Mouse (Mus musculus) midbrain, embryonic 11.5 days (tissue): ENCODE results near the gene Slco3a1. TPM values are rescaled to one million over a fixed set of nuclear protein-coding genes. Genes with fewer than 3 reads are reported as not detected.
A peak's percentile ranks its signal among the peaks of the same experiment; 100 is the strongest.

Source experiments
- ATAC-seq: fragments of 200-750 bp; cut with Nextera tagmentation; 2 replicates; pipeline ENCODE4 v1.8.0; 2017; ENCODE audit warnings: moderate TSS enrichment, moderate library complexity; ENCODE audit not compliant: low FRiP score
- DNase-seq: peaks from one replicate; pipeline ENCODE4 v3.0.0; 2015; ENCODE audit warnings: low spot score; ENCODE audit errors: missing footprints
- H3K27ac ChIP-seq: fragments of 300-500 bp; sonication (generic); 2 replicates; pipeline ENCODE4 v1.5.1; 2014; ENCODE audit warnings: low read depth, low read length
- H3K27me3 ChIP-seq: fragments of 300-500 bp; sonication (generic); 2 replicates; pipeline ENCODE4 v1.6.1; 2014; ENCODE audit warnings: mild to moderate bottlenecking, low read length, moderate library complexity, mixed read lengths; ENCODE audit not compliant: control insufficient read depth, insufficient read depth
- H3K36me3 ChIP-seq: fragments of 300-500 bp; sonication (generic); 2 replicates; pipeline ENCODE4 v1.6.1; 2014; ENCODE audit warnings: mild to moderate bottlenecking, low read length, moderate library complexity, mixed read lengths; ENCODE audit not compliant: control insufficient read depth, insufficient read depth
- H3K4me1 ChIP-seq: fragments of 300-500 bp; sonication (generic); 2 replicates; pipeline ENCODE4 v1.6.1; 2014; ENCODE audit warnings: low read length; ENCODE audit not compliant: control insufficient read depth, insufficient read depth
- H3K4me2 ChIP-seq: fragments of 300-500 bp; sonication (generic); 2 replicates; pipeline ENCODE4 v1.6.1; 2014; ENCODE audit warnings: mild to moderate bottlenecking, moderate library complexity
- H3K4me3 ChIP-seq: fragments of 300-500 bp; sonication (generic); 2 replicates; pipeline ENCODE4 v1.5.1; 2014; ENCODE audit warnings: low read depth, low read length
- H3K9ac ChIP-seq: fragments of 300-500 bp; sonication (generic); 2 replicates; pipeline ENCODE4 v1.6.1; 2014; ENCODE audit warnings: low read length
- H3K9me3 ChIP-seq: fragments of 300-500 bp; sonication (generic); 2 replicates; pipeline ENCODE4 v1.6.1; 2016; ENCODE audit warnings: low read length; ENCODE audit not compliant: control insufficient read depth
- WGBS: fragments of 180-500 bp; shearing (Covaris S2); extraction: QIAGEN DNeasy Blood & Tissue Kit; methylation state at CpG from one replicate; pipeline ENCODE4 v1.1.7; 2014; 5-methylcytosine and 5-hydroxymethylcytosine counted together
- polyA plus RNA-seq: library from polyadenylated mRNA; unstranded; fragments of >200 nt; fragmentation: Nextera tagmentation; extraction: Ambion mirVana; gene quantifications from 2 replicates; pipeline ENCODE4 v1.2.1, GENCODE M21; 2014

The Slco3a1 gene
- polyA plus RNA-seq, 1 experiment from 2014 or later = 7.8 TPM

- H3K9me3 ChIP-seq = no peaks in the 10 kb centered on the region
- H3K27ac ChIP-seq = no peak overlapping the region
- 0 out of 2 replicates have a peak, but pooled peaks cover 3% of the 10 kb centered on the region for H3K4me1 ChIP-seq
- H3K36me3 ChIP-seq = no peaks in the 10 kb centered on the region
- H3K4me2 ChIP-seq = no peak overlapping the region
- H3K27me3 ChIP-seq = no peaks in the 10 kb centered on the region
- ATAC-seq (peak; percentile 38; the same call in 1 of the 2 replicates), DNase-seq (peak; percentile 85)
- peak overlapping the region; percentile 51 for H3K9ac ChIP-seq
- no peak overlapping the region for H3K4me3 ChIP-seq
- WGBS = 77% methylated on average over 13 of the region's 13 CpGs
Measured at GRCm38 (mm10) chr7:74353707-74354468, 200.7 kb downstream of the Slco3a1 start.

GRCm38 (mm10) chr7:74353240-74353639, 201.3 kb downstream of the Slco3a1 start:
- Histone ChIP-seq H3K36me3 (no peaks in the 10 kb centered on the region), H3K9me3 (no peaks in the 10 kb centered on the region), H3K27me3 (no peaks in the 10 kb centered on the region), H3K4me3 (no peak overlapping the region), H3K4me2 (no peak overlapping the region), H3K27ac (no peak overlapping the region), H3K4me1 (0 out of 2 replicates have a peak, but pooled peaks cover 3% of the 10 kb centered on the region), H3K9ac (no peak overlapping the region)
- DNase-seq (peak; percentile 73), ATAC-seq (no peak)
- 89% methylated on average over 7 of the region's 7 CpGs for WGBS

- no peak for ATAC-seq
- H3K4me1 ChIP-seq = no peaks in the 10 kb centered on the region
- no peaks in the 10 kb centered on the region for H3K36me3 ChIP-seq
- H3K27ac ChIP-seq = no peak overlapping the region
- WGBS = 88% methylated on average over 7 of the region's 7 CpGs
- H3K9ac ChIP-seq = no peak overlapping the region
- no peak overlapping the region for H3K4me2 ChIP-seq
- H3K27me3 ChIP-seq = no peaks in the 10 kb centered on the region
- DNase-seq = peak; percentile 69
- H3K4me3 ChIP-seq = no peak overlapping the region
- H3K9me3 ChIP-seq = no peaks in the 10 kb centered on the region
Measured at GRCm38 (mm10) chr7:74348318-74348890, 206.2 kb downstream of the Slco3a1 start.

GRCm38 (mm10) chr7:74347026-74347425, 207.6 kb downstream of the Slco3a1 start:
- H3K9ac ChIP-seq = no peak overlapping the region
- 90% methylated on average over 9 of the region's 9 CpGs for WGBS

GRCm38 (mm10) chr7:74346451-74346850, 208.1 kb downstream of the Slco3a1 start:
- Histone ChIP-seq H3K4me1 (no peaks in the 10 kb centered on the region), H3K27me3 (no peaks in the 10 kb centered on the region), H3K36me3 (no peaks in the 10 kb centered on the region), H3K4me3 (no peak overlapping the region), H3K4me2 (no peak overlapping the region), H3K9me3 (no peaks in the 10 kb centered on the region), H3K27ac (no peak overlapping the region), H3K9ac (no peak overlapping the region)
- ATAC-seq (0 out of 2 replicates have a peak, but pooled peaks have one; percentile 7), DNase-seq (peak; percentile 17)
- WGBS = 79% methylated on average over 3 of the region's 3 CpGs

More at GRCm38 (mm10) chr7:74347026-74347425, 207.6 kb downstream of the Slco3a1 start:
- no peak for DNase-seq
- no peak overlapping the region for H3K4me3 ChIP-seq
- no peaks in the 10 kb centered on the region for H3K36me3 ChIP-seq
- H3K27me3 ChIP-seq = no peaks in the 10 kb centered on the region
- ATAC-seq = no peak
- H3K27ac ChIP-seq = no peak overlapping the region
- no peak overlapping the region for H3K4me2 ChIP-seq
- no peaks in the 10 kb centered on the region for H3K4me1 ChIP-seq
- no peaks in the 10 kb centered on the region for H3K9me3 ChIP-seq

- H3K9ac ChIP-seq = no peak overlapping the region
- DNase-seq = peak; percentile 73
- H3K27me3 ChIP-seq = no peaks in the 10 kb centered on the region
- no peaks in the 10 kb centered on the region for H3K4me1 ChIP-seq
- no peak overlapping the region for H3K4me2 ChIP-seq
- H3K9me3 ChIP-seq = no peaks in the 10 kb centered on the region
- 56% methylated on average over 4 of the region's 4 CpGs for WGBS
- no peak for ATAC-seq
- no peak overlapping the region for H3K4me3 ChIP-seq
- H3K27ac ChIP-seq = no peak overlapping the region
- H3K36me3 ChIP-seq = no peaks in the 10 kb centered on the region
Measured at GRCm38 (mm10) chr7:74341149-74341805, 213.3 kb downstream of the Slco3a1 start.

GRCm38 (mm10) chr7:74340419-74340954, 214.1 kb downstream of the Slco3a1 start:
- no peak for ATAC-seq
- Histone ChIP-seq H3K36me3 (no peaks in the 10 kb centered on the region), H3K4me2 (no peak overlapping the region), H3K4me1 (no peaks in the 10 kb centered on the region), H3K27me3 (no peaks in the 10 kb centered on the region), H3K27ac (no peak overlapping the region), H3K4me3 (no peak overlapping the region), H3K9me3 (no peaks in the 10 kb centered on the region), H3K9ac (no peak overlapping the region)
- 89% methylated on average over 8 of the region's 8 CpGs for WGBS
- no peak for DNase-seq

- H3K9ac ChIP-seq = no peak overlapping the region
- WGBS = 89% methylated on average over 6 of the region's 6 CpGs
- H3K36me3 ChIP-seq = no peaks in the 10 kb centered on the region
- H3K4me2 ChIP-seq = no peak overlapping the region
- H3K27ac ChIP-seq = no peak overlapping the region
- DNase-seq = no peak
- H3K4me1 ChIP-seq = no peaks in the 10 kb centered on the region
- H3K9me3 ChIP-seq = no peaks in the 10 kb centered on the region
- H3K4me3 ChIP-seq = no peak overlapping the region
- no peak for ATAC-seq
- H3K27me3 ChIP-seq = no peaks in the 10 kb centered on the region
Measured at GRCm38 (mm10) chr7:74337677-74338420, 216.7 kb downstream of the Slco3a1 start.
